Mouse (Mus musculus) WW6 (cell line): Measurements from ENCODE around the gene Vmn1r15.

Experiments
- DNase-seq: peaks from one replicate; pipeline ENCODE4 v3.0.0-alpha.2; 2013; ENCODE audit warnings: low read depth, low spot score

Gene Vmn1r15

DNA sequence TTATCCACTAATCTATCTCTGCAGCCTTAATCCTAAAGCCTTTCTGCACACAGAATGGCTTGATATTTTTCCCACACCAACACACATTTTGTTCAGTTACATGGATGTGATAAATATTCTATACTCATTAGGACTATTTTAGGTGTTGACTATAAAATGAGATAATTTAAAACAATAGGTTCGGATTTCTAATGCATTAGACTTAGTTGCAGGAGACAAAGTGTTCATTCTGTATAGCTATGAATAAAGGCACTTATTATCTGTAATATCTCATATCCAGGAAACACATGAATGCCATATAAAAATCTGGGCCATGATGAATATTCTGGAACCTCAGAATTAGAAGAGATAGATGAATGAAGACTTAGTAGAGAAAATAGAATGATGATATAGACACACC, at the start of gene Vmn1r15:
Gene Vmn1r15 (plus strand): TSS at position 301 of the 400 bp plus-strand sequence.
- DNase-seq: no peak

DNA sequence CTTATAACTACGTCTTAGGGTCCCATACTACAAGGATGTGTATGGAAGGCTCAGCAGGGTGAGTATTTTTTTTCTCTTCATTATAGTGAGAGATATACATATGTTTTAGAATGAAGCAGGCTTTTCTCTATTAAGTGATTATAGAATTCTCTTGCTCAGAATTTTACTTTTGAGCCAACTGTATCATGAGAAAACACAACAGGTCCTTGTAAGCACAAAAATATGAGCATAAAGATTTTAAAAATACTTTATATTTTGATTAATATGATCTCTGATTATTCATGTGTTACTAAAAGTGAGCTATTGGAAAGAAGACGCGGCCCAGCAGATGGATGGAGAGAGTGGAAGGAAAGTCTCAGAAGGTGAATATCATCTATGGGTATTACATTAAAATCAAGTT, 26.4 kb upstream of the Vmn1r15 start, which contains the start of gene Vmn1r14:
Gene Vmn1r14 (plus strand): TSS at position 301 of the 400 bp plus-strand sequence.
- no peak for DNase-seq

DNA sequence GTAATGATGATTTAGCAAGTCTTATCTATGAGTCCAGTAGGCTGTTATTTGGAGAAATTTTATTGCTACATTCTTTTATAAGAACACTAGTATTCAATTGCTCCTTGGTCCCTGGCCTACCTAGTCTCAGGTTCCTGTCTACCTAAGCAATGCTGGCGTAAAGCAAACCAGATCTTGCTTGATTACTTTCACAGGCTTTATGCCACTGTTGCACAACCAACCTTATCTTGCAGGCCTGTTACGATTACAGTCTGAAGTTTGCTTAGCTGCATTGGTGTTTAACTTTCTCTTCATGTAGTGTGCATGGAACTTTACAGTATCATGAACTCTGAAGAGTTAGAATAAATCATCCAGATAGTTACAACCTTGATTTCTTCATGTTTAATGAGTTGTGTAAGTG, 3.2 kb downstream of the Vmn1r15 start:
- no peak for DNase-seq

DNA sequence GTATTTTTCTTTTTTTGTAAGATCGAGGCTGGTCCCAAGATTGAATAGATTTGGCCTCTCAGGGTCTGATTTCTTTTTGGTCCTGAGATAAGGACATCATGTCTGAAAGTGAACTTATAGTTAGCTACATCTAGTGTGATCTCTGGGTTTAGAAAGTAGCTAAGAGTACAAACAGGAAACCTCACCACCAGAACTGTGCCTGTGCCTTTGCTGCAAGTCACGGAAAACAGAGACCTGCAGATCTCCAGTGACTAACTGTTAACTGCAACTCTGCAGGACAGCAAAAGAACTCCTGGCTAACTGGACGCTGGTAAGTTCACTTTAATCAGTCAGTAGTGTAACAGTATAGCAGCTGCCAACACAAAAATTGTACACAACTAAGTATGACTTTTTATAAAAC, 14.1 kb downstream of the Vmn1r15 start:
- no peak for DNase-seq

GRCm38 (mm10) chr6:57272517-57272916, 14.8 kb downstream of the Vmn1r15 start:
- no peak for DNase-seq

- DNase-seq: no peak
Measured at GRCm38 (mm10) chr6:57278952-57279351, 21.2 kb downstream of the Vmn1r15 start.
